Mouse (Mus musculus): ENCODE data around the gene Exoc3l2. TPM values are rescaled to one million over a fixed set of nuclear protein-coding genes. Genes with fewer than 3 reads are reported as not detected.

Gene Exoc3l2
- polyA plus RNA-seq, 1 experiment from 2014 or later: 0.32 TPM

DNA sequence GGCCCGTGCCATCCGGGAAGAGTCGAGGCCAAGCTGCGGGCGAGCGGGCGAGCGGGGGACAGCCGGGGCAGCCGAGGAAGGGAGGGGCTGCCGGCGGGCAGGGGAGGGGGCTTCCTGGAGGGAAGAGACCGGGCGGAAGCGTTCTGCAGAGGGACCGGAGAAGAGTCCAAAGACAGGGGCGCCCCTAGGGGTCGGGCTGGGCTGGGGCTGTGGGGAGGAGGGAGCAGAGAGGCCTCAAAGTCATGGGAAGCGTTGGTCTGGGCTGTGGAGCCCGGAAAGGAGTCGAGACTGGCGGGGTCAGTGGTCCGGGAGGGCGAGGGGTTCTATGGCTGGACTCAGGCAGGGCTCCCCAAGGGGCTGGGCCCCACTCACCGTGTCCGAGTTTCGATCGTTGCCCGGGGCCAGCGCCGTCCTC lies 5.1 kb upstream of the Exoc3l2 start:
- peaks cover 14% of the 10 kb centered on the region for H3K36me3 ChIP-seq
- peak overlapping the region; percentile 92 for H3K4me3 ChIP-seq (replicated peaks)
- ATAC-seq: peak; percentile 82
- 0% methylated on average over 25 of the region's 31 CpGs for WGBS
- H3K27me3 ChIP-seq: 0 out of 2 replicates have a peak, but pooled peaks cover 4% of the 10 kb centered on the region
- H3K4me1 ChIP-seq (replicated peaks): peaks cover 32% of the 10 kb centered on the region
- peak overlapping the region; percentile 98 for H3K4me2 ChIP-seq (replicated peaks)
- H3K27ac ChIP-seq: peak overlapping the region; percentile 83
- H3K9ac ChIP-seq (replicated peaks): peak overlapping the region; percentile 95
- H3K9me3 ChIP-seq: no peaks in the 10 kb centered on the region

DNA sequence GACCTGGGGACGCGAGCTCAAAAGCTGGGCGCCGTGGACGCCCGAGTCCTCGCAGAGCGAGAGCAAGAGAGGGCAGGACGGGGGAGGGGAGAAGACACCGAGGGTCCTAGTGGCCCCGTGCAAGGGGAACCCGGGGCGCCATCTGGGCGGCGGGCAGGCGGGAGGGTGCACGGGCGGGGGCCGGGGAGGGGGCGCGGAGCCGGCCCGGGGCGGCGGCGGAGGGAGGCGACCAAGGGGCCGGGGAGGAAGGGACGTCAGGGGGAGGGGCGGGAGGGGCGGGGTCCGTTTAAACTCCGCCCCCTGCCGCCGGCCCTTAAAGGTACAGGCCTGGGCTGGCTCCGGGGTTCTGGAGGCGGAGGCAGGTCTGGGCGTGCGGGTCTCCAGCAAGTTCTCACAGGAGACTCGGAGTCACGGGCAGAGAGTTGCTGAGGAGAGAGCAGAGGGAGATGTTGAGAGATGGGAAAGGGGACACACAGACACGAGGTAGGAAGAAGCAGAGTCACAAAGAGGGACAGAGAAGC lies 4.5 kb upstream of the Exoc3l2 start, which contains the start of gene Mark4:
Gene Mark4 (minus strand): TSS at position 231 of the 521 bp plus-strand sequence.
- H3K4me2 ChIP-seq (replicated peaks): peak within 1 kb of the TSS; percentile 98
- ATAC-seq: peak; percentile 84
- H3K27ac ChIP-seq: peak within 1 kb of the TSS; percentile 83
- 0 out of 2 replicates have a peak, but pooled peaks cover 8% of the 10 kb centered on the region for H3K27me3 ChIP-seq
- peaks cover 32% of the 10 kb centered on the region for H3K4me1 ChIP-seq (replicated peaks)
- H3K9me3 ChIP-seq: no peaks in the 10 kb centered on the region
- peak within 1 kb of the TSS; percentile 95 for H3K9ac ChIP-seq (replicated peaks)
- whole genome bisulfite sequencing: under 1% methylated on average over 32 of the region's 42 CpGs
- peak within 1 kb of the TSS; percentile 92 for H3K4me3 ChIP-seq (replicated peaks)
- H3K36me3 ChIP-seq: peaks cover 13% of the 10 kb centered on the region

DNA sequence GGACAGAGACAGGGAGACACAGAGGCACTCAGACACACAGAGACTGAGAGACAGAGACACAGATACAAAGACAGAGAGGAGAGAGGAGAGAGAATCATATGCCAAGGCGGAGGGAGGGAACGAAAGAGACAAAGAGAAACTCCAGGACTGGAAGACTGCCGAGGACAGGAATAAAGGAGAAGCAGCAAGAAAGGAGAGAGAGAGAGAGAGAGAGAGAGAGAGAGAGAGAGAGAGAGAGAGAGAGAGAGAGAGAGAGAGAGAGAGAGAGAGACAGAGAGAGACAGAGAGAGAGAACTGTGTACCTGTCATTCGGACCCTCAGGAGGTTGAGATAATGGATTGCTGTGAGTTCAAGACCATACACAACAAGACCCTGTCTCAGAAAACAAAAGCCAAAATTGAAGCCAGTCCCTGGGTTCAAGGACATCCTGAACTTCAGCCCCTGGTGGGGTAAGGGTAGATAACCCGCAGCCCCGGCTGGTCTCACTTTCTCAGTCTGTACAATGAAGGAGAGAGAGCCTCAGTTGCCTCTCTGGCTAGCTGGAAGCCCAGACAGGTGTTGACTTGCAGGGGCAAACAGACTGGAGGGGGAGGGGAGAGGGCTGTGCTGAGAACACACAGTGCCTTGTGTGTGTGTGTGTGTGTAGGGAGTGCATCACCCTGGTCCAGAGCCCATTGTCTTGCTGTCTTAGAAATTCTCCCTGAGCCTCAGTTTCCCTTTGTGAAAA lies 3.8 kb upstream of the Exoc3l2 start:
- H3K27ac ChIP-seq: peak overlapping the region; percentile 83

DNA sequence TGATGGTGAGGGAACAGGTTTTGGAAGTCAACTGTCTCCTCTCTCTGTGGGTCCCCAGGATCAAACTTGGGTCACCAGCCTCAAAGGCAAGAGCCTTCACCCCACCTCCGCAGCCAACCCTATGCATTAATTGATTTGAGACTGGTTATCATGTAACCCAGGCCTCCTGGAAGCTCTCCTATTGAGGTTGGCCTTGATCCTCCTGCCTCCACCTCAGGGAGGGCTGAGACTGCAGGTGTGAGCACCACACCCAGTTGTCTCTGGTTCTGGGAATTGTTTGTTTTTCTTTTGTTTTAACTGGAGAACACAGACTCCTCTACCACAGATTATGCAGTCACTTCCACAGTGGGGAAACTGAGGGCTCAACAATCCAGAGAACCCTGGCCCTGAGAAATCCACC lies 2.6 kb upstream of the Exoc3l2 start:
- H3K4me3 ChIP-seq (replicated peaks): no peak overlapping the region
- H3K36me3 ChIP-seq: peaks cover 6% of the 10 kb centered on the region
- peaks cover 22% of the 10 kb centered on the region for H3K27me3 ChIP-seq
- H3K9me3 ChIP-seq: no peaks in the 10 kb centered on the region
- no peak overlapping the region for H3K27ac ChIP-seq
- no peak overlapping the region for H3K9ac ChIP-seq (replicated peaks)
- ATAC-seq: no peak
- H3K4me2 ChIP-seq (replicated peaks): no peak overlapping the region
- peaks cover 37% of the 10 kb centered on the region for H3K4me1 ChIP-seq (replicated peaks)
- WGBS: 56% methylated on average over 1 of the region's 1 CpGs

More for the DNA sequence above, 3.8 kb upstream of the Exoc3l2 start:
- peaks cover 32% of the 10 kb centered on the region for H3K4me1 ChIP-seq (replicated peaks)
- no peaks in the 10 kb centered on the region for H3K9me3 ChIP-seq
- no peak; the same call in 1 of the 2 replicates for ATAC-seq
- H3K9ac ChIP-seq (replicated peaks): peak overlapping the region; percentile 95
- peaks cover 10% of the 10 kb centered on the region; the same call in 1 of the 2 replicates for H3K27me3 ChIP-seq
- H3K4me3 ChIP-seq (replicated peaks): peak overlapping the region; percentile 92
- 15% methylated on average over 6 of the region's 6 CpGs for WGBS
- H3K36me3 ChIP-seq: peaks cover 10% of the 10 kb centered on the region
- H3K4me2 ChIP-seq (replicated peaks): peak overlapping the region; percentile 98

DNA sequence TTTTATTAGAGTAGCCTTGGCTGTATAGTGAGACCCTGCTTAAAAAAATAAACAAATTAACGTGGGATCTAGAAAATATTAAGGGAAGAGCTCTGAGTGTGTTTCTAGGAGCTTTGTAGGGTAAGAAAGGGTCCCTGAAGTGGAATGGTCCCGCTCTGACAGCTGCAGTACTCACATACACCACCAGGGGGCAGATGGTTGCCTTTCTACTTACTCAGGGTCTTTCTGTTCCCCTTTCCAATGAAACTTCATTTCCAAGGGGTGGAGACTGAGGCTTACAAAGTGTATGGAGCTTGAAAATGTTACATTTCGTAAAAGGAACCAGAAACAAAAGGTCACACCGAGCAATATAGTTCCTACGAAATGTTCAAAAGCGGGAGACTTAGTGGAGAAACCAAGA lies 1.6 kb upstream of the Exoc3l2 start:
- 10% methylated on average over 6 of the region's 6 CpGs for WGBS
- Histone ChIP-seq H3K9ac (replicated peaks) (no peak overlapping the region), H3K9me3 (no peaks in the 10 kb centered on the region), H3K36me3 (no peaks in the 10 kb centered on the region), H3K27me3 (peaks cover 30% of the 10 kb centered on the region), H3K27ac (no peak overlapping the region), H3K4me2 (replicated peaks) (no peak overlapping the region), H3K4me3 (replicated peaks) (no peak overlapping the region), H3K4me1 (replicated peaks) (peaks cover 29% of the 10 kb centered on the region)
- no peak for ATAC-seq

DNA sequence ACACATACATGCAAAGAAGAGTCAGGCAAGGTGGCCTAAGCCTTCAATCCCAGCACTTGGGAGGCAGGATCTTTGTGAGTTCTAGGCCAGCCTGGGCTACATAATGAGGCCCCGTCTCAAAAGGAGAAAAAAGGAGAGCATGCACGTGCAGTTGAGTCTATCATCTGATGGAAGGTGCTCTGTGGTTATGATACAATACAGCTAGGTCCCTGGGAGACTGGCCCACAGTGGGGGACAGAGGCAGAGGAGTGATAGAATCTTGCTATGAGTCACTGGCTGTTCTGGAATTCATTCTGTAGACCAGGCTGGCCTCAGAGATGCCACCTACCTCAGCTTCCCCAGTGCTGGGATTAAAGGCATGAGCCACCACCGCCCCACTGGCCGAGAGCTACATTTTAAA lies 688 bp upstream of the Exoc3l2 start:
- Histone ChIP-seq H3K27ac (no peak overlapping the region), H3K4me1 (replicated peaks) (peaks cover 19% of the 10 kb centered on the region), H3K9me3 (no peaks in the 10 kb centered on the region), H3K4me3 (replicated peaks) (no peak overlapping the region), H3K27me3 (peaks cover 39% of the 10 kb centered on the region), H3K36me3 (no peaks in the 10 kb centered on the region), H3K4me2 (replicated peaks) (no peak overlapping the region), H3K9ac (replicated peaks) (no peak overlapping the region)
- no peak for ATAC-seq
- 56% methylated on average over 4 of the region's 4 CpGs for WGBS

DNA sequence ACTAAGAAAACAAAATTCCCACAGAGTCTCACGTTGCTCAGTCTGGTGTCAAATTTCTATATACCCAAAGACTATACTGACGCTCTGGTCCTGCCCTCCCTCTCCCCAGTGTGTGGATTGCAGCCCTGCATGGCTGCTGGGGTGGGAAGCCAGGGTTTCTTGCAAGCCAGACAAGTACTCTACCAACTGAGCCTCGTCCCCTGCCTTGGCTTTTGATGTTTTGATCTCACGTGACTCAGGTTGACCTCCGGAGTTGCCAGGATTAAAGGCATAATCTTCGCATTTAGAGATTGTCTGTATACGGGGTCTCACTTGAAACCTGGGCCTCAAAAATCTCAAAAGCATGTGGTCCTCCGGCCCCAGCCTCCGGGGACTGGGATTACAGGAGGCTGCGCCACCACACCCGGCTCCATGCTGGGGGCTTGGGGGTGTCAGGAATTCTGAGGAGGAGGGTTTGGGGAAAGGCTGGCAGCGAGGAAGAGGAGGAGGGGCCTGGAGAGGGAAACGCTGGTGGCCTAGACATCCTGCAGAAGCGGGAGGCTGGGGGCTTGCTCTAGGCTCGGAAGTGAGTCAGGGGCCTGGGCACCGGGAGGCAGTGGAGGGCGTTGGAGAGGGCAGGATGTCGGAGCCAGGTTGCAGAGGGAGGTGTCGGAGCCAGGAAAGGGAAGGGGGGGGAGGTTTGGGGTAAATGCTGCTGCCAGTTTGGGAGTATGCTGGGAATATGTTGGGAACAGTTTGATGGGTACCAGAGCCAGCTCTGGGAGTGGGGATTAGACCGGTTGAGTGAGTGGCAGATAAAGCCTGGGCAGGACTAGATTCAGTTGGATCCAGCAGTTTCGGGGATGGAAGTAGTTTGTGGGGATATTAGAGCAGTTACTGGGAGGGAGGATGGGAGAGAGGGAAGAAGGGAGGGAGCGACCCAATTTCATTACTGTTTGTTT lies 1.5 kb downstream of the Exoc3l2 start:
- no peak for ATAC-seq
- H3K27me3 ChIP-seq: peaks cover 58% of the 10 kb centered on the region
- peaks cover 11% of the 10 kb centered on the region for H3K4me1 ChIP-seq (replicated peaks)
- peak overlapping the region; percentile 14 for H3K4me2 ChIP-seq (replicated peaks)
- no peaks in the 10 kb centered on the region for H3K9me3 ChIP-seq
- no peak overlapping the region for H3K4me3 ChIP-seq (replicated peaks)
- 3% methylated on average over 22 of the region's 22 CpGs for WGBS
- H3K36me3 ChIP-seq: no peaks in the 10 kb centered on the region
- peak overlapping the region; percentile 20 for H3K9ac ChIP-seq (replicated peaks)
- H3K27ac ChIP-seq: no peak overlapping the region

DNA sequence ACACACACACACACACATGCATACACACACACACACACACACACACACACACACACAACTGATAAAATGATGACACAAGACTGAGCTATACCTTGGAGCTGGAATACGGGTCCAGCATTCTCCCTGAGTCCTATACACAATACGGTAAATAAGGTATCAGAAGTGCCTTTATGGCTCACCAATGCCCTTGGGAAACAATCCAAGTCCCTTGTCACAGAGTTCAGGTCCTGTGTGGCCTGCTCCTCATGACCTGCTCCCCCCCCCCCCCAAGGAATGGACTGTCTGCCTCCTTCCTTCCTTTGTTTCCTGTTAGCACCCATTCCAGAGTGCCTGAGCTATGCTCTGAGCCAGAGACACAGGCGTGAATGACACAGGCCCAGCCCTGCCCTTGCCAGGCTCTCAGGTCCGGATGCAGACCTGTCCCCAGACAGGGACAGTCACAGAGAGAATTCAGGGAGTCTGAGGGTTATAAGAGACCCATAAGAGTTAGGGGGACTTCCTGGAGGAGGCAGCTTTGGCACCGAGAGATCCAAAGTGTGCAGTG lies 3.5 kb downstream of the Exoc3l2 start:
- Histone ChIP-seq H3K9me3 (no peaks in the 10 kb centered on the region), H3K27me3 (peaks cover 78% of the 10 kb centered on the region), H3K27ac (no peak overlapping the region), H3K4me2 (replicated peaks) (no peak overlapping the region), H3K4me1 (replicated peaks) (peaks cover 9% of the 10 kb centered on the region), H3K4me3 (replicated peaks) (no peak overlapping the region), H3K36me3 (no peaks in the 10 kb centered on the region), H3K9ac (replicated peaks) (no peak overlapping the region)
- 65% methylated on average over 5 of the region's 5 CpGs for WGBS
- ATAC-seq: no peak

DNA sequence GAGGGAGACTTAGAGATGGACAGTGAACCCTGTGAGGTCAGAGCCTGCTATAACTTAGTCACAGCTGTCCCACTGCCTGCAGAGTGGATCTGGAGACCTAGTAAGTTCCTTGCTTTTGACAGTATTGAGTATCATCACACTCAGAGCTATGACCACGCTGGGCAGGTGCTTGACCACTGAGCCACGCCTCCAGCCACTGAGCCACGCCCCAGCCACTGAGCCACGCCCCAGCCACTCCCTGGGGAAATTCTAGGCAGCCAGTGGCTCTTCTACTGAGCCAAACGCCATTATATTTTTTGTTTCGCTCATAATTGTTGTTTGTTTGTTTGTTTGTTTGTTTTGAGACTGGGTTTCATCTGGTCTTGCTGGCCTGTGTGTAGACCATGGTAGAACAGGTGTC lies 4.5 kb downstream of the Exoc3l2 start:
- H3K4me3 ChIP-seq (replicated peaks): no peak overlapping the region
- WGBS: 42% methylated on average over 6 of the region's 6 CpGs

DNA sequence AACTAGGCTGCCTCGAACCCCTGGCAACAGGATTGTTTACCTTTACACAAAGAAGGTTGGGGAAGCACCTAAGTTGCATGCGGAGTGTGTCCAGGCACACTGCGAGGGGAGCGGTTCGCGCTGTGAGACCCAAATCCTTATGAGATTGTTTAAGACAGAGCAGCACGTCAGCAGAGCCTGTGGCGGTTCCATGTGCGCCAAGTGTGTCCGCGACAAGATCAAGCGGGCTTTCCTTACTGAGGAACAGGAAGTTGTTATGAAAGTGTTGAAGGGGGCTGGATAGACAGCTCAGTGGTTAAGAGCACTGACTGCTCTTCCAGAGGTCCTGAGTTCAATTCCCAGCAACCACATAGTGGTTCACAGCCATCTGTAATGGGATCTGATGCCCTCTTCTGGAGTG lies 5.1 kb downstream of the Exoc3l2 start:
- no peak overlapping the region for H3K27ac ChIP-seq
- 66% methylated on average over 12 of the region's 12 CpGs for WGBS
- no peak for ATAC-seq
- H3K9me3 ChIP-seq: no peaks in the 10 kb centered on the region
- peaks cover 88% of the 10 kb centered on the region for H3K27me3 ChIP-seq
- H3K9ac ChIP-seq (replicated peaks): no peak overlapping the region
- H3K36me3 ChIP-seq: no peaks in the 10 kb centered on the region
- no peak overlapping the region for H3K4me3 ChIP-seq (replicated peaks)
- H3K4me1 ChIP-seq (replicated peaks): peaks cover 5% of the 10 kb centered on the region
- H3K4me2 ChIP-seq (replicated peaks): no peak overlapping the region

More for the DNA sequence above, 4.5 kb downstream of the Exoc3l2 start:
- Histone ChIP-seq H3K27ac (no peak overlapping the region), H3K4me1 (replicated peaks) (peaks cover 9% of the 10 kb centered on the region), H3K36me3 (no peaks in the 10 kb centered on the region), H3K27me3 (peaks cover 87% of the 10 kb centered on the region), H3K9me3 (no peaks in the 10 kb centered on the region), H3K9ac (replicated peaks) (no peak overlapping the region), H3K4me2 (replicated peaks) (no peak overlapping the region)
- ATAC-seq: no peak

DNA sequence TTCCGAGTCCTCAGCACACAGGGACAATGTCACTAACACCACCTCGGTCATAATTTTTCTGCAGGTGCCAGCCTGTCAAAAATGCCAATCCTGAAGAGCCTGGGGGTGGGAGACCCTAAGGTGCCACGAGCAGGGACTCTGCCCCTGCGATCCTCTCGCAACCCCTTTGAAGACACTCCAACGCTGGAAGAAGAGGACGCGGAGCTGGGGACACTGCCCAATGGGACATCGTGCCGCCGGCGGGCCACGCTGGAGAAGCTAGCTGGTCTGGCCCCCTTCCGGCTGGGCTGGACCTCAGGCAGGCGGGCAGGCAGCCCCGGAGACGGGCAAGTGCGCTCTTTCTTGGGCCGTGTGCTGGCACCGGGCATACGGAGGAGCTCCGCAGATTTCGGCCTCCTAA lies 6.3 kb downstream of the Exoc3l2 start:
- Histone ChIP-seq H3K4me1 (replicated peaks) (peaks cover 6% of the 10 kb centered on the region), H3K27me3 (peaks cover 94% of the 10 kb centered on the region), H3K4me2 (replicated peaks) (no peak overlapping the region), H3K9ac (replicated peaks) (no peak overlapping the region), H3K27ac (no peak overlapping the region), H3K9me3 (no peaks in the 10 kb centered on the region), H3K36me3 (no peaks in the 10 kb centered on the region), H3K4me3 (replicated peaks) (no peak overlapping the region)
- ATAC-seq: no peak
- WGBS: 15% methylated on average over 23 of the region's 23 CpGs

Data from midbrain, embryonic 13.5 days (tissue).